Mouse (Mus musculus): ENCODE measurements around the gene Gm10061. TPM values are rescaled to one million over a fixed set of nuclear protein-coding genes. Genes with fewer than 3 reads are reported as not detected.
"Not testable (repeated sequence)": the region's sequence is repeated elsewhere in the genome, so short reads cannot be mapped to it uniquely, and the experiment has no call there.

The Gm10061 gene
- not detected for total RNA-seq (2021)

- no peak for DNase-seq
- intact Hi-C loops (cut with DNase I) = no loop called here
Measured at GRCm38 (mm10) chr16:89150786-89151185, at the start of gene Gm10061. TSS of gene Gm10061 (plus strand) at chr16:89151086.

GRCm38 (mm10) chr16:89140551-89140950 lies 10.3 kb upstream of the Gm10061 start, which contains the start of gene Gm6358:
TSS of gene Gm6358 (plus strand) at chr16:89140851.
- intact Hi-C loops (cut with DNase I) = no loop called here
- DNase-seq = no peak

- intact Hi-C loops (cut with DNase I) = no loop called here
- no peak for DNase-seq
Measured at GRCm38 (mm10) chr16:89157652-89158051, 6.8 kb downstream of the Gm10061 start, which contains the start of gene Gm9789. TSS of gene Gm9789 (plus strand) at chr16:89157952.

- intact Hi-C loops (cut with DNase I); DNase-seq: not testable (repeated sequence)
Measured at GRCm38 (mm10) chr16:89169190-89169589, 18.3 kb downstream of the Gm10061 start, which contains the start of gene Gm7735. TSS of gene Gm7735 (plus strand) at chr16:89169490.

- intact Hi-C loops (cut with DNase I) = no loop called here
- DNase-seq = no peak
Measured at GRCm38 (mm10) chr16:89174435-89174834, 23.5 kb downstream of the Gm10061 start, which contains the start of gene 1110057P08Rik. TSS of gene 1110057P08Rik (plus strand) at chr16:89174735.

GRCm38 (mm10) chr16:89188621-89189020 lies 37.7 kb downstream of the Gm10061 start:
- intact Hi-C loops (cut with DNase I) = no loop called here

More at GRCm38 (mm10) chr16:89188621-89189020, 37.7 kb downstream of the Gm10061 start:
- no peak for DNase-seq

Other genes with a start within 250 kb of the Gm10061 start
- gene Krtap19-9b, start 218.8 kb upstream of the Gm10061 start, total RNA-seq (2021) = not detected
- gene Krtap16-3, start 188.2 kb upstream of the Gm10061 start, total RNA-seq (2021) = not detected
- gene Krtap22-2, start 140.3 kb upstream of the Gm10061 start, total RNA-seq (2021) = not detected
- not detected for gene Gm10229, start 135.8 kb upstream of the Gm10061 start, total RNA-seq (2021)
- gene Krtap6-1, start 119.4 kb upstream of the Gm10061 start, total RNA-seq (2021) = not detected
- gene Gm10228, start 109.6 kb upstream of the Gm10061 start, total RNA-seq (2021) = not detected
- not detected for gene Krtap6-5, start 103.2 kb upstream of the Gm10061 start, total RNA-seq (2021)
- gene 1110025L11Rik, start 87.1 kb upstream of the Gm10061 start, total RNA-seq (2021) = not detected
- gene Krtap6-3, start 67.1 kb upstream of the Gm10061 start, total RNA-seq (2021) = not detected
- not detected for gene Gm6358, start 10.2 kb upstream of the Gm10061 start, total RNA-seq (2021)
- not detected for gene Gm9789, start 6.9 kb downstream of the Gm10061 start, total RNA-seq (2021)
- not detected for gene Gm7735, start 18.4 kb downstream of the Gm10061 start, total RNA-seq (2021)
- not detected for gene 1110057P08Rik, start 23.6 kb downstream of the Gm10061 start, total RNA-seq (2021)
- gene Krtap20-2, start 54.8 kb downstream of the Gm10061 start, total RNA-seq (2021) = not detected